Mouse (Mus musculus) megakaryocyte, embryonic 14.5 days (primary cell): ENCODE measurements around the gene Serpina3c.

ENCODE experiments used
- FLI1 ChIP-seq: IDR thresholded peaks from 2 replicates; pipeline ENCODE4 v1.6.1; 2012; ENCODE audit warnings: low read length, inconsistent platforms, mixed read lengths
- GATA1 ChIP-seq: IDR thresholded peaks from 3 replicates; pipeline ENCODE4 v1.6.1; 2012; ENCODE audit warnings: mixed read lengths, low read length, inconsistent platforms, borderline replicate concordance

GRCm38 (mm10) chr12:104153041-104153645 lies 527 bp downstream of the Serpina3c start:
- TF ChIP-seq GATA1 (no peak), FLI1 (no peak)
